Mouse (Mus musculus) midbrain, embryonic 14.5 days (tissue): ENCODE results near the gene Sept6. TPM values are rescaled to one million over a fixed set of nuclear protein-coding genes. Genes with fewer than 3 reads are reported as not detected.
A peak's percentile ranks its signal among the peaks of the same experiment; 100 is the strongest.

ENCODE experiments used
- ATAC-seq: fragments of 200-750 bp; cut with Nextera tagmentation; 2 replicates; pipeline ENCODE4 v1.8.0; 2017; ENCODE audit warnings: moderate number of reproducible peaks, moderate library complexity; ENCODE audit not compliant: low FRiP score, low TSS enrichment
- DNase-seq: peaks from one replicate; pipeline ENCODE4 v3.0.0-alpha.2; 2015
- H3K27ac ChIP-seq: fragments of 300-500 bp; sonication (generic); replicated peaks from 2 replicates; pipeline ENCODE4 v1.5.1; 2014; ENCODE audit warnings: mild to moderate bottlenecking, low read depth, low read length, moderate library complexity
- H3K27me3 ChIP-seq: fragments of 300-500 bp; sonication (generic); 2 replicates; pipeline ENCODE4 v1.6.1; 2014; ENCODE audit warnings: low read length, control low read depth, mixed read lengths; ENCODE audit not compliant: control insufficient read depth, insufficient read depth
- H3K36me3 ChIP-seq: fragments of 300-500 bp; sonication (generic); 2 replicates; pipeline ENCODE4 v1.6.1; 2014; ENCODE audit warnings: low read length, control low read depth; ENCODE audit not compliant: control insufficient read depth, insufficient read depth
- H3K4me1 ChIP-seq: fragments of 300-500 bp; sonication (generic); 2 replicates; pipeline ENCODE4 v1.6.1; 2014; ENCODE audit warnings: mild to moderate bottlenecking, antibody characterized with exemption, low read length, control low read depth; ENCODE audit not compliant: control insufficient read depth, insufficient read depth
- H3K4me2 ChIP-seq: fragments of 300-500 bp; sonication (generic); 2 replicates; pipeline ENCODE4 v1.6.1; 2014; ENCODE audit warnings: mild to moderate bottlenecking, low read length, moderate library complexity
- H3K4me3 ChIP-seq: fragments of 300-500 bp; sonication (generic); replicated peaks from 2 replicates; pipeline ENCODE4 v1.5.1; 2014; ENCODE audit warnings: low read depth, low read length
- H3K9ac ChIP-seq: fragments of 300-500 bp; sonication (generic); replicated peaks from 2 replicates; pipeline ENCODE4 v1.6.1; 2014; ENCODE audit warnings: mild to moderate bottlenecking, low read length, moderate library complexity
- H3K9me3 ChIP-seq: fragments of 300-500 bp; sonication (generic); 2 replicates; pipeline ENCODE4 v1.6.1; 2016; ENCODE audit warnings: low read length, control low read depth, mixed read lengths; ENCODE audit not compliant: control insufficient read depth
- WGBS: fragments of 180-500 bp; shearing (Covaris S2); extraction: QIAGEN DNeasy Blood & Tissue Kit; methylation state at CpG from one replicate; pipeline ENCODE4 v1.1.7; 2014; 5-methylcytosine and 5-hydroxymethylcytosine counted together
- polyA plus RNA-seq: library from polyadenylated mRNA; unstranded; fragments of >200 nt; fragmentation: Nextera tagmentation; extraction: Ambion mirVana; gene quantifications from 2 replicates; pipeline ENCODE4 v1.2.1, GENCODE M21; 2014

The Sept6 gene
- 62.2 and 76.7 TPM in 2 replicates for polyA plus RNA-seq

DNA sequence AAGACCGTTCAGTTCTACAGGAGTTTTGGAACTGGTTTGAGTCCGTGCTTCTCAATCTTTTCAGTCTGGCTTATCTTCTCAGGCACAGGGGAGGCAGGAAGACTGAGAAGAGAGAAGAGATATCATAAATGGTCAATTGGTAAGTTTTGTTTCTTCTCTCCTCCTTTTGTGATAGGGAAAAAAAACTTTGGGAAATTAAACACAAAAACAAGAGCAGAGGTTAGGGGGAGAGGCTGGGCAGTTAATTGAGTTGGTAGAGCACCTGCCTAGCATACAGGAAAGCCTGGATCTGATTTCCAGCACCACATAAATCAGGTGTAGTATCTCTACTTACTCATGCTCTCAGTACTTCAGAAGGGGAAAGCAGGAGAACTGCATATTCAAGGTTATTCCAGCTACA, at the start of gene Sept6:
Sept6 (minus strand) TSS at position 101 of the 400 bp plus-strand sequence.
- Histone ChIP-seq H3K9me3 (no peaks in the 10 kb centered on the region), H3K36me3 (no peaks in the 10 kb centered on the region), H3K4me3 (no peak within 1 kb of the TSS), H3K4me2 (no peak within 1 kb of the TSS), H3K4me1 (no peaks in the 10 kb centered on the region; the same call in 1 of the 2 replicates), H3K27me3 (no peaks in the 10 kb centered on the region), H3K9ac (no peak within 1 kb of the TSS), H3K27ac (no peak within 1 kb of the TSS)
- 88% methylated on average over 2 of the region's 2 CpGs for WGBS
- ATAC-seq (no peak), DNase-seq (no peak)

- Histone ChIP-seq H3K4me1 (no peaks in the 10 kb centered on the region), H3K27ac (no peak overlapping the region), H3K4me3 (no peak overlapping the region), H3K27me3 (no peaks in the 10 kb centered on the region), H3K36me3 (no peaks in the 10 kb centered on the region), H3K9ac (no peak overlapping the region), H3K4me2 (no peak overlapping the region), H3K9me3 (no peaks in the 10 kb centered on the region)
- WGBS, result 62% methylated on average over 3 of the region's 3 CpGs
- ATAC-seq, result no peak
- peak; percentile 13 for DNase-seq
These were observed 36.8 kb upstream of the Sept6 start for GRCm38 (mm10) chrX:37028378-37028777.

DNA sequence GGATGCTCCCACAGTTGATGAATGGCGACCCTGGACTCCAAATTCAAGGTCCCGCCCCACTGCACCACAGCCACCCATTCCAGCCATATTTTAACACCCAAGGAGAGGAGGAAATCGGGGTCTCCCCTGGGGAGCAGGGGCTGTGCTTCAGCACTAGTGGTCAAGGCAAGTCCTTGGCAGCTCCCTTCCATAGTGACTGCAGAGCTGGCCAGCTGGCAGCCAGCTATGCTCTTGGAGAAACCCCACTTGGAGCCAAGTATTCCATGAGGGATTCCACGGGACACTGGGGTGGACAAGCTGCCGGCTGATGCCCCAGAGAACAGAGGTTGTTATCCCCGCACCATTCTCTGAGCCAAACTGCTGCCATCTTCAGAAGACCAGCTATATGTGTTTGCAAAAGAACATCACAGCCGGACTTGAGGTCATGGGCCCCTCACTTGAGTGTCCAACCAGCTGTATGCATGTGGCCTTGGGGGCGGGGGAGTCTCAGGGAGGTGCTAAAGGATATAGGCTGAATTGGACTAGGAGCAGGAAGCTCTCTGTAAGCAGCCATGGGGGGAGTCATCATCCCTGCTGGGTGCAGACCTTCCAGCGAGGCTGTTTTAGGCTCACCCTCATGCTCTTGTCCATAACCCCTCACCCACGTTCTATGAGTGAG, 32.2 kb upstream of the Sept6 start:
- WGBS, result 79% methylated on average over 10 of the region's 10 CpGs
- DNase-seq, result no peak
- ATAC-seq, result no peak

GRCm38 (mm10) chrX:37022690-37023089, 31.1 kb upstream of the Sept6 start:
- 25% methylated on average over 3 of the region's 3 CpGs for WGBS
- no peaks in the 10 kb centered on the region for H3K4me1 ChIP-seq
- H3K36me3 ChIP-seq, result no peaks in the 10 kb centered on the region
- H3K27ac ChIP-seq, result no peak overlapping the region
- H3K27me3 ChIP-seq, result no peaks in the 10 kb centered on the region
- no peak overlapping the region for H3K4me3 ChIP-seq
- no peaks in the 10 kb centered on the region for H3K9me3 ChIP-seq
- DNase-seq (peak; percentile 81), ATAC-seq (no peak)
- H3K4me2 ChIP-seq, result no peak overlapping the region
- H3K9ac ChIP-seq, result no peak overlapping the region

More for the DNA sequence above, 32.2 kb upstream of the Sept6 start:
- Histone ChIP-seq H3K4me2 (no peak overlapping the region), H3K36me3 (no peaks in the 10 kb centered on the region), H3K4me1 (no peaks in the 10 kb centered on the region), H3K9me3 (no peaks in the 10 kb centered on the region), H3K9ac (no peak overlapping the region), H3K27me3 (no peaks in the 10 kb centered on the region), H3K4me3 (no peak overlapping the region), H3K27ac (no peak overlapping the region)

DNA sequence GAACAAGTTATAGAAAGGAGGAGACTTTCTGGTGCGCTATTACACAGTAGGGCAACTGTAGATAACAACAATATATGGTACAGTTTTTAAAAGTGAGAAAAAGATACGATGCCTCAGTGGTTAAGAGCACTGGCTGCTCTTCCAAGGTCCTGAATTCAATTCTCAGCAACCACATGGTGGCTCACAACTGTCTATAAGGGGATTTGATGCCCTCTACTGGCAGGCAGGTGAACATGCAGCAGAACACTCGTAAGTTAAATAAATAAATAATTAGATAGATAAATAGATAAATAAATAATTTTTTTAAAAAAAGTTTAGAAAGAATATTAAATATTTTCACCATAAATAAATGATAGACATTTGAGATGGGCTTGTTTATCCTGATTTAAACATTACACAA, 27.5 kb upstream of the Sept6 start:
- no peak overlapping the region for H3K4me3 ChIP-seq
- WGBS, result 57% methylated on average over 3 of the region's 3 CpGs
- no peak overlapping the region for H3K4me2 ChIP-seq
- H3K9ac ChIP-seq, result no peak overlapping the region
- peak; percentile 3 for DNase-seq
- no peaks in the 10 kb centered on the region for H3K27me3 ChIP-seq
- ATAC-seq, result no peak
- no peaks in the 10 kb centered on the region for H3K36me3 ChIP-seq
- no peaks in the 10 kb centered on the region for H3K4me1 ChIP-seq
- H3K9me3 ChIP-seq, result no peaks in the 10 kb centered on the region
- H3K27ac ChIP-seq, result no peak overlapping the region

DNA sequence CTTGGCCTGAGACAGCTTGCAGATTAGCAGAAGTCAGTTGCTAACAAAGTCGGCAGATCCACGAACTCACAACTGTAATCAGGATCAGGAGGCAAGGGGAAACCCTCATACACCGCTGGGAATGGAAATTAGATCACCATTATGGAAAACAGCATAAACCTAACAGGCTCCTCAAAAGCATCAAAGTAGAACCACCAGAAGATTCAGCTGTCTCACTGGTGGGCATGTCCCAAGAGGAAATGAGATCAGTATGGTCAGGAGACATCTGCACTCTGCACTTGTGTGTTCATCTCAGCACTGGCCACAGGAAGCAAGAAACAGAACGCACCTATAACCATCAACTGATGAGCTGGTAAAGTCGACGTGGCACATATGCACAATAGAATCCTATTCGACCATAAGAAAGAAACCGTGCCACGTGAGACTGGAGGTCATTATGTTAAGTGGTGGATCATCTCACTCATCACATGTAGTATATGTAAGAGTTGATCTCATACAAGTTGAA, 26.6 kb upstream of the Sept6 start:
- WGBS, result 89% methylated on average over 9 of the region's 9 CpGs
- Histone ChIP-seq H3K4me2 (no peak overlapping the region), H3K4me3 (no peak overlapping the region), H3K36me3 (no peaks in the 10 kb centered on the region), H3K4me1 (no peaks in the 10 kb centered on the region), H3K9ac (no peak overlapping the region), H3K27me3 (no peaks in the 10 kb centered on the region), H3K9me3 (no peaks in the 10 kb centered on the region), H3K27ac (no peak overlapping the region)
- DNase-seq (no peak), ATAC-seq (no peak)

DNA sequence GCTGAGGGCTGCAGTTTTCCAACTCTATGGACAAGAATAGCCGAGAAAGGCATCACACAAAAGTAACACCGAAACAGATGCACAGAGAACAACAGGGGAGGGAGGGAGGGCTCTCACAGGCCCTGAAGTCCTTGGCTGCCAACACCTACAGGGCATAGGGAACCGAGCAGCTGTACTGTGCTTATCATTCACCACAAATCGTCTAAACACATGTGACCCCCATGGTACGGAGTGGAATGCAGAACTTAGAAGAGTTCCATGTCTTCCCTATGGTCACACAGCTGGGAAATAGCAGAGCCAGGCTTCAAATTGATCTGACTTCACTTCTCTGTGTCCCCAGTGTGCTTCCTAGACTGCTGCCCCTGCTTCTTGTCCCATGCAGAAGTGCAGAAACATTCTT, 22.3 kb upstream of the Sept6 start:
- Histone ChIP-seq H3K4me2 (no peak overlapping the region), H3K4me3 (no peak overlapping the region), H3K4me1 (no peaks in the 10 kb centered on the region), H3K36me3 (no peaks in the 10 kb centered on the region), H3K9ac (no peak overlapping the region), H3K9me3 (no peaks in the 10 kb centered on the region), H3K27me3 (no peaks in the 10 kb centered on the region), H3K27ac (no peak overlapping the region)
- no peak for ATAC-seq
- no peak for DNase-seq
- WGBS, result 77% methylated on average over 5 of the region's 5 CpGs

DNA sequence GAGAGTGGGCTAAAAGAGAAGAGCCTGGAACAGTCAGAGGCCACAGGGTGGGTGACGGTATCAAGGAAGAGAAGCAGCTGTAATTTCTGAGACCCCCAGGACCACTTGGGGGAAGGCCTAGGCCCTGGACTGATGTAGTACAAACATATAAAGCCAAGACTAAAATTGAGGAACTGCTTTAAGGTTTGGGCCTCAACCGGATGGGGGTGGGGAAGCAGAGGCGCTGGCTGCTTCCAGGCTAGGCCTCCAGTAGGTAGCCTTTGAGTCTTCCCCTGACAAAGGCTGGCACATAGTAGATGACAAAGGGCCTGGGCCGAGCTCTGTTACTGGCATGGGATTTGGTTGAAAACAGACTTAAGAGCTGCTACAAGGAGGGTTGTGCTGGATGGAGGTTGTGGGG, 555 bp downstream of the Sept6 start:
- H3K27ac ChIP-seq, result no peak overlapping the region
- H3K4me1 ChIP-seq, result no peaks in the 10 kb centered on the region; the same call in 1 of the 2 replicates
- no peak overlapping the region for H3K9ac ChIP-seq
- DNase-seq, result no peak
- no peak overlapping the region for H3K4me2 ChIP-seq
- no peak overlapping the region for H3K4me3 ChIP-seq
- H3K27me3 ChIP-seq, result no peaks in the 10 kb centered on the region
- H3K9me3 ChIP-seq, result no peaks in the 10 kb centered on the region
- H3K36me3 ChIP-seq, result no peaks in the 10 kb centered on the region
- no peak for ATAC-seq
- 81% methylated on average over 4 of the region's 4 CpGs for WGBS

GRCm38 (mm10) chrX:36989752-36990404, 1.7 kb downstream of the Sept6 start:
- 21% methylated on average over 7 of the region's 11 CpGs for WGBS
- Histone ChIP-seq H3K27ac (peak overlapping the region; percentile 84), H3K4me2 (peak overlapping the region; percentile 58), H3K27me3 (no peaks in the 10 kb centered on the region), H3K36me3 (no peaks in the 10 kb centered on the region), H3K9ac (peak overlapping the region; percentile 70), H3K4me3 (peak overlapping the region; percentile 55), H3K4me1 (no peaks in the 10 kb centered on the region; the same call in 1 of the 2 replicates), H3K9me3 (no peaks in the 10 kb centered on the region)
- DNase-seq (peak; percentile 46), ATAC-seq (no peak; the same call in none of the 2 replicates)
